Mouse (Mus musculus) gastrocnemius, adult 18-20 months (tissue): ENCODE measurements around the gene Arvcf. TPM values are rescaled to one million over a fixed set of nuclear protein-coding genes. Genes with fewer than 3 reads are reported as not detected.

ENCODE experiments used
- DNase-seq: peaks from one replicate; pipeline ENCODE4 v3.0.0; 2021; ENCODE audit warnings: low spot score
- long read RNA-seq, 2 experiments: library from polyadenylated mRNA; stranded (forward); transcript quantifications; one replicate each; pipeline ENCODE4 v2.0.0; 2021
- total RNA-seq, 2 experiments: library from RNA; stranded (reverse); gene quantifications; 2 replicates each; pipeline ENCODE4 v1.2.3; 2021

Gene Arvcf
- 1 to 10 TPM; 7.7 to 8.4 TPM for total RNA-seq
- long read RNA-seq, experiment 1, full-length matches to known transcripts = 13 of 20 reads
- long read RNA-seq, experiment 1, partial matches to known transcripts = 7 of 20 reads
- long read RNA-seq, experiment 1, other reads (novel, unspliced or antisense) = 0 of 20 reads
- long read RNA-seq, experiment 2, full-length matches to known transcripts = 12 of 14 reads
- long read RNA-seq, experiment 2, partial matches to known transcripts = 1 of 14 reads
- long read RNA-seq, experiment 2, other reads (novel, unspliced or antisense) = 1 of 14 reads

GRCm38 (mm10) chr16:18347931-18348600 lies at the start of gene Arvcf, which contains the start of gene Tango2:
Gene Arvcf (plus strand): TSS chr16:18348182.
Gene Tango2 (minus strand): TSS chr16:18348103.
- peak; percentile 93 for DNase-seq

- no peak for DNase-seq
Measured at GRCm38 (mm10) chr16:18308159-18308558, 39.8 kb upstream of the Arvcf start.

GRCm38 (mm10) chr16:18318992-18319391 lies 29.0 kb upstream of the Arvcf start:
- DNase-seq = no peak

- DNase-seq = no peak
Measured at GRCm38 (mm10) chr16:18321443-18321842, 26.5 kb upstream of the Arvcf start.

GRCm38 (mm10) chr16:18323460-18323859 lies 24.5 kb upstream of the Arvcf start:
- DNase-seq = peak; percentile 43

- DNase-seq = no peak
Measured at GRCm38 (mm10) chr16:18324031-18324430, 24.0 kb upstream of the Arvcf start.

GRCm38 (mm10) chr16:18325741-18326140 lies 22.2 kb upstream of the Arvcf start:
- DNase-seq = no peak

- DNase-seq = no peak
Measured at GRCm38 (mm10) chr16:18327936-18328335, 20.0 kb upstream of the Arvcf start.

- DNase-seq = no peak
Measured at GRCm38 (mm10) chr16:18328524-18328923, 19.5 kb upstream of the Arvcf start.

- peak; percentile 79 for DNase-seq
Measured at GRCm38 (mm10) chr16:18333976-18334375, 14.0 kb upstream of the Arvcf start.

GRCm38 (mm10) chr16:18335981-18336380 lies 12.0 kb upstream of the Arvcf start:
- peak; percentile 42 for DNase-seq

GRCm38 (mm10) chr16:18337261-18337660 lies 10.7 kb upstream of the Arvcf start:
- DNase-seq = no peak

- peak; percentile 67 for DNase-seq
Measured at GRCm38 (mm10) chr16:18339866-18340265, 8.1 kb upstream of the Arvcf start.

- no peak for DNase-seq
Measured at GRCm38 (mm10) chr16:18341605-18342004, 6.4 kb upstream of the Arvcf start.

GRCm38 (mm10) chr16:18342076-18342475 lies 5.9 kb upstream of the Arvcf start:
- no peak for DNase-seq

GRCm38 (mm10) chr16:18342650-18343570 lies 5.1 kb upstream of the Arvcf start:
- no peak for DNase-seq

- DNase-seq = peak; percentile 97
Measured at GRCm38 (mm10) chr16:18343778-18344177, 4.2 kb upstream of the Arvcf start.

- peak; percentile 89 for DNase-seq
Measured at GRCm38 (mm10) chr16:18345243-18345642, 2.7 kb upstream of the Arvcf start.

- DNase-seq = no peak
Measured at GRCm38 (mm10) chr16:18348601-18349175, 706 bp downstream of the Arvcf start.

GRCm38 (mm10) chr16:18349761-18350325 lies 1.9 kb downstream of the Arvcf start:
- DNase-seq = no peak
